9 mouse cellular contexts compared by ENCODE assay signal in genomic region chr19:10272746-10273145, GRCm38 (mm10). TPM values are rescaled to one million over a fixed set of nuclear protein-coding genes. Genes with fewer than 3 reads are reported as not detected.
DNase-seq lines count a peak whose midpoint lies in the region; ATAC-seq and TF ChIP-seq lines count a peak whose summit lies in the region.
"Had no signal": no experiment of that assay in that cellular context is flagged by ENCODE, and none has a peak within 500 bp of the region (broad histone marks: within the 10 kb centered on the region; RNA-seq: fewer than 3 reads in every experiment).

No protein-coding gene starts in this region.

- peak; percentile 62 for DNase-seq in layer of hippocampus, adult 9-11 months
- no peak for DNase-seq in layer of hippocampus, adult 11-12 months (ENCODE audit: low spot score)
- peak; percentile 76 for DNase-seq in brain, embryonic 14.5 days (ENCODE audit: low read depth)
- DNase-seq in heart, adult 11 months, result peak; percentile 97
- DNase-seq in kidney, postnatal 4 days, result peak; percentile 65 to 72
- DNase-seq in ovary, postnatal 36 days (ENCODE audit: low spot score), result no peak
- no peak for DNase-seq in cerebellum, postnatal 25 days
- DNase-seq: liver, embryonic 13.5 days had no signal

- H3K27ac ChIP-seq in neural tube, embryonic 15.5 days (replicated peaks), result 0 out of 2 replicates have a peak overlapping the region, but pooled peaks have one; percentile 23
- H3K27ac ChIP-seq: liver, embryonic 13.5 days had no signal

- peak; percentile 66 for ATAC-seq in neural tube, embryonic 15.5 days (ENCODE audit: low FRiP score)

- peak overlapping the region; percentile 47 for H3K4me2 ChIP-seq in neural tube, embryonic 15.5 days
- H3K4me2 ChIP-seq: liver, embryonic 13.5 days had no signal

- TF ChIP-seq POLR2A in brain, embryonic 14.5 days (IDR thresholded peaks at IDR 0.05; ENCODE audit: borderline replicate concordance, extremely low read depth, insufficient read depth, insufficient read length, poor library complexity, severe bottlenecking), result no peak

- WGBS in neural tube, embryonic 15.5 days, result 28% methylated on average over 11 of the region's 11 CpGs

- H3K4me3 ChIP-seq in neural tube, embryonic 15.5 days (replicated peaks), result no peak overlapping the region
- H3K4me3 ChIP-seq: liver, embryonic 13.5 days had no signal

- H3K36me3 ChIP-seq in neural tube, embryonic 15.5 days, result no peaks in the 10 kb centered on the region
- H3K36me3 ChIP-seq: liver, embryonic 13.5 days had no signal

- no peak overlapping the region for H3K9ac ChIP-seq in neural tube, embryonic 15.5 days (replicated peaks)
- H3K9ac ChIP-seq: liver, embryonic 13.5 days had no signal

- H3K27me3 ChIP-seq in neural tube, embryonic 15.5 days (replicated peaks), result peaks cover 40% of the 10 kb centered on the region
- H3K27me3 ChIP-seq: liver, embryonic 13.5 days had no signal

- H3K9me3 ChIP-seq in neural tube, embryonic 15.5 days (replicated peaks), result no peaks in the 10 kb centered on the region
- H3K9me3 ChIP-seq: liver, embryonic 13.5 days had no signal

- no peak for TF ChIP-seq CTCF in brain, embryonic 14.5 days (IDR thresholded peaks at IDR 0.05; ENCODE audit: borderline replicate concordance, extremely low read depth, insufficient read depth, insufficient read length)

- H3K4me1 ChIP-seq in neural tube, embryonic 15.5 days, result peaks cover 40% of the 10 kb centered on the region

RNA-seq across cellular contexts. Expression of gene Dagla, which starts 31.9 kb away (rescaled TPM):
- polyA plus RNA-seq in brain, embryonic 14.5 days (2012; rRNA removed), result 20.2 and 24.8 TPM in 2 replicates
- 11.2 and 12.2 TPM in 2 replicates for polyA plus RNA-seq in neural tube, embryonic 15.5 days (2015; fragmentation: Nextera tagmentation; extraction: Ambion mirVana)

RNA-seq across cellular contexts. Expression of gene Myrf, which starts 32.2 kb away (rescaled TPM):
- polyA plus RNA-seq in brain, embryonic 14.5 days (2012; rRNA removed), result 1.4 and 2.4 TPM in 2 replicates
- 0.79 and 1.7 TPM in 2 replicates for polyA plus RNA-seq in neural tube, embryonic 15.5 days (2015; fragmentation: Nextera tagmentation; extraction: Ambion mirVana)

Comparison
In these comparisons a context has a peak if more than half of its experiments do, and no peak if none do; other contexts are left out.
1. DNase-seq: peak in layer of hippocampus, adult 9-11 months (single experiment), brain, embryonic 14.5 days (single experiment), heart, adult 11 months (single experiment) and kidney, postnatal 4 days (2 of 2); none in layer of hippocampus, adult 11-12 months (single experiment), ovary, postnatal 36 days (single experiment) and cerebellum, postnatal 25 days (0 of 2).